Comparison of ENCODE assay signal across 10 mouse cellular contexts in the genomic region with DNA sequence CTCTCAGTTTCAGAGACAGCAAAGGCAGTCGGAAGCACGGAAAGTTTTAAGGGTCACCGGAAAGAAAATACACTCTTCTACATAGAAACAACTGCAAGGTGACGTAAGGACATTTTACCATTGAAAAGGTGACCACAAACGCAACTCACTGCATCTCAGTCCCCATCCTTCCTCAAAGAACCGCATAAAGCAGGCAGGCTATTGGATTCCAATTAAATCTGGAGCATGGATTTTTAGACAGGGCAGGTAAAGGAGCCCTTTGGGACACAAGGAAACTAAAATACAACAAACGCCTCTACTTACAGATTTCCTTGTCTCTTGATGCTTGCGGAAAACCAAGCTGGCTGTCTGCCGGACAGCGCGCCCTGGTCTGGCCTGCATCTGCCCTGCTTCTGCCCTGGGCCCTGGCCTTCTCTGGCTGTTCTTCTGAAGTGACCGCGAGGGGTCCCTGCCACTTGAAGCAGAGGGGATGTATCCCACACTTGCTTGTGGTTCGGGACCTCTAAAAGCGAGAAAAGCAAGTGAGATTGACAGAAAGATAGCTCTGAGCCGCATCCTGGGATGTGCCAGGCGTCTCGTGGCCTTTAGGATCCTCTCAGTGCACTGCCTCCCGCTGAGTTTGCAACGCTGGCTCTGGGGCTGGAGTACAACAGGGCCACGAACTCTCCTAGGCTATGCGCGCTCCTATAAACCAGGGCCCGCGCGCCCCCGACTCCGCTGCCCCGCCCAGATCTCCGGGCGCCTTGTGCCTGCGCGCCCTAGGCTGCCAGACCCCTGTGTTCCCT.
DNase-seq lines count a peak whose midpoint lies in the region; ATAC-seq and TF ChIP-seq lines count a peak whose summit lies in the region.
"Had no signal": no experiment of that assay in that cellular context is flagged by ENCODE, and none has a peak within 500 bp of the region (broad histone marks: within the 10 kb centered on the region; RNA-seq: fewer than 3 reads in every experiment).

No protein-coding gene starts in this region.

- H3K4me1 ChIP-seq in heart, embryonic 16.5 days (ENCODE audit: control insufficient read depth, insufficient read depth, low read length), result peaks cover 15% of the 10 kb centered on the region
- H3K4me1 ChIP-seq in cortical plate, adult 2 months (ENCODE audit: control insufficient read depth, insufficient read depth, low read length), result no peaks in the 10 kb centered on the region
- peaks cover 14% of the 10 kb centered on the region for H3K4me1 ChIP-seq in hindbrain, embryonic 11.5 days (replicated peaks; ENCODE audit: control insufficient read depth, insufficient read depth, low read length)
- H3K4me1 ChIP-seq in midbrain, embryonic 16.5 days (ENCODE audit: control insufficient read depth, insufficient read depth, low read length), result peaks cover 39% of the 10 kb centered on the region

- intact Hi-C loops in heart, postnatal 14 days (cut with DNase I), result no loop called here

- H3K4me3 ChIP-seq in heart, embryonic 16.5 days (ENCODE audit: low read length), result no peak overlapping the region
- peak overlapping the region; percentile 7; the same call in 1 of the 2 replicates for H3K4me3 ChIP-seq in cortical plate, adult 2 months (ENCODE audit: insufficient read depth, low read length)
- peak overlapping the region; percentile 16 for H3K4me3 ChIP-seq in hindbrain, embryonic 11.5 days (ENCODE audit: low read depth, low read length)
- peak overlapping the region; percentile 37 for H3K4me3 ChIP-seq in midbrain, embryonic 16.5 days (ENCODE audit: low read depth, low read length)

- peak overlapping the region; percentile 28; the same call in 1 of the 2 replicates for H3K4me2 ChIP-seq in heart, embryonic 16.5 days (ENCODE audit: low read depth, low read length)
- peak overlapping the region; percentile 73 for H3K4me2 ChIP-seq in hindbrain, embryonic 11.5 days (replicated peaks; ENCODE audit: low read depth, low read length)
- H3K4me2 ChIP-seq in midbrain, embryonic 16.5 days (ENCODE audit: low read length), result peak overlapping the region; percentile 64

- no peak for ATAC-seq in heart, embryonic 16.5 days (replicated peaks; ENCODE audit: extremely low read depth, insufficient read depth, low FRiP score)
- peak; percentile 33 for ATAC-seq in hindbrain, embryonic 11.5 days (ENCODE audit: low FRiP score)
- 0 out of 2 replicates have a peak, but pooled peaks have one; percentile 1 for ATAC-seq in midbrain, embryonic 16.5 days

- H3K9me3 ChIP-seq in heart, embryonic 16.5 days (replicated peaks; ENCODE audit: control insufficient read depth, low read length), result no peaks in the 10 kb centered on the region
- no peaks in the 10 kb centered on the region for H3K9me3 ChIP-seq in hindbrain, embryonic 11.5 days (ENCODE audit: control insufficient read depth, low read length)
- H3K9me3 ChIP-seq in midbrain, embryonic 16.5 days (replicated peaks; ENCODE audit: control insufficient read depth, low read length, poor library complexity, severe bottlenecking), result no peaks in the 10 kb centered on the region

- peaks cover 74% of the 10 kb centered on the region for H3K27me3 ChIP-seq in heart, embryonic 16.5 days (ENCODE audit: control insufficient read depth, insufficient read depth, low read length)
- H3K27me3 ChIP-seq in hindbrain, embryonic 11.5 days (ENCODE audit: control insufficient read depth, insufficient read depth, low read length), result peaks cover 9% of the 10 kb centered on the region; the same call in 1 of the 2 replicates
- H3K27me3 ChIP-seq in midbrain, embryonic 16.5 days (ENCODE audit: control insufficient read depth, insufficient read depth, low read depth, low read length), result no peaks in the 10 kb centered on the region

- H3K36me3 ChIP-seq in heart, embryonic 16.5 days (ENCODE audit: control insufficient read depth, insufficient read depth), result no peaks in the 10 kb centered on the region
- H3K36me3 ChIP-seq in hindbrain, embryonic 11.5 days (ENCODE audit: control insufficient read depth, insufficient read depth, low read length), result no peaks in the 10 kb centered on the region
- H3K36me3 ChIP-seq in midbrain, embryonic 16.5 days (ENCODE audit: control insufficient read depth, insufficient read depth, low read length), result no peaks in the 10 kb centered on the region

- H3K9ac ChIP-seq in heart, embryonic 16.5 days (ENCODE audit: low read length), result no peak overlapping the region
- peak overlapping the region; percentile 17 for H3K9ac ChIP-seq in hindbrain, embryonic 11.5 days (ENCODE audit: low read depth, low read length)
- peak overlapping the region; percentile 66 for H3K9ac ChIP-seq in midbrain, embryonic 16.5 days (ENCODE audit: low read depth, low read length)
- H3K9ac ChIP-seq: liver, embryonic 14.5 days had no signal

- no peak for TF ChIP-seq POLR2A in cortical plate, adult 2 months (IDR thresholded peaks at IDR 0.05; ENCODE audit: extremely low read depth, insufficient read depth, low read length)

- 15% methylated on average over 33 of the region's 33 CpGs for WGBS in heart, embryonic 16.5 days
- 2% methylated on average over 33 of the region's 33 CpGs for whole genome bisulfite sequencing in hindbrain, embryonic 11.5 days
- WGBS in midbrain, embryonic 16.5 days, result 5% methylated on average over 33 of the region's 33 CpGs

- no peak overlapping the region for H3K27ac ChIP-seq in heart, embryonic 16.5 days (ENCODE audit: low read length)
- 0 out of 2 replicates have a peak overlapping the region, but pooled peaks have one; percentile 10 for H3K27ac ChIP-seq in cortical plate, adult 2 months (ENCODE audit: insufficient read depth, low read length)
- peak overlapping the region; percentile 47 for H3K27ac ChIP-seq in hindbrain, embryonic 11.5 days (ENCODE audit: low read depth, low read length)
- H3K27ac ChIP-seq in midbrain, embryonic 16.5 days (ENCODE audit: low read length), result peak overlapping the region; percentile 96
- H3K27ac ChIP-seq: liver, embryonic 14.5 days had no signal

- TF ChIP-seq CTCF in cortical plate, adult 2 months (IDR thresholded peaks at IDR 0.05; ENCODE audit: extremely low read depth, insufficient read depth, low read length), result no peak

- no peak for DNase-seq in heart, postnatal 14 days
- peak; percentile 73 for DNase-seq in hindbrain, embryonic 11.5 days (ENCODE audit: low spot score)
- DNase-seq in ovary, adult 18-20 months (ENCODE audit: low spot score), result no peak
- no peak for DNase-seq in kidney, postnatal 14 days
- no peak for DNase-seq in urinary bladder, postnatal 10 days (ENCODE audit: low spot score)
- DNase-seq: kidney, adult 8-10 months had no signal
